Mouse (Mus musculus) spleen, adult 12 weeks (tissue): ENCODE data around the gene Babam2.

Experiments used
- DNase-seq: peaks from one replicate; pipeline ENCODE4 v3.0.0; 2022; ENCODE audit warnings: low spot score

Babam2 gene

GRCm38 (mm10) chr5:31713841-31714264, 16.4 kb downstream of the Babam2 start:
- DNase-seq = no peak

GRCm38 (mm10) chr5:31715486-31716150, 18.1 kb downstream of the Babam2 start:
- no peak for DNase-seq

GRCm38 (mm10) chr5:31724519-31724918, 27.0 kb downstream of the Babam2 start:
- no peak for DNase-seq

GRCm38 (mm10) chr5:31725885-31726284, 28.4 kb downstream of the Babam2 start:
- DNase-seq = no peak

GRCm38 (mm10) chr5:31727456-31727855, 30.0 kb downstream of the Babam2 start:
- DNase-seq = no peak

GRCm38 (mm10) chr5:31732644-31733338, 35.3 kb downstream of the Babam2 start:
- DNase-seq = no peak

- no peak for DNase-seq
Measured at GRCm38 (mm10) chr5:31741931-31742330, 44.4 kb downstream of the Babam2 start.

- no peak for DNase-seq
Measured at GRCm38 (mm10) chr5:31742521-31743031, 45.1 kb downstream of the Babam2 start.

- DNase-seq = no peak
Measured at GRCm38 (mm10) chr5:31749401-31749800, 51.9 kb downstream of the Babam2 start.

- no peak for DNase-seq
Measured at GRCm38 (mm10) chr5:31750231-31750925, 52.9 kb downstream of the Babam2 start.

GRCm38 (mm10) chr5:31750955-31751354, 53.5 kb downstream of the Babam2 start:
- DNase-seq = no peak

GRCm38 (mm10) chr5:31754634-31755033, 57.1 kb downstream of the Babam2 start:
- no peak for DNase-seq

GRCm38 (mm10) chr5:31755255-31755654, 57.8 kb downstream of the Babam2 start:
- no peak for DNase-seq

- DNase-seq = no peak
Measured at GRCm38 (mm10) chr5:31758310-31759091, 61.0 kb downstream of the Babam2 start.

GRCm38 (mm10) chr5:31761836-31762235, 64.4 kb downstream of the Babam2 start:
- DNase-seq = no peak

- DNase-seq = no peak
Measured at GRCm38 (mm10) chr5:31762773-31763172, 65.3 kb downstream of the Babam2 start.

- no peak for DNase-seq
Measured at GRCm38 (mm10) chr5:31765824-31766223, 68.3 kb downstream of the Babam2 start.

GRCm38 (mm10) chr5:31766841-31767542, 69.5 kb downstream of the Babam2 start:
- DNase-seq = no peak

- DNase-seq = no peak
Measured at GRCm38 (mm10) chr5:31771486-31771885, 74.0 kb downstream of the Babam2 start.

GRCm38 (mm10) chr5:31771921-31772320, 74.4 kb downstream of the Babam2 start:
- DNase-seq = no peak

- no peak for DNase-seq
Measured at GRCm38 (mm10) chr5:31774976-31775375, 77.5 kb downstream of the Babam2 start.
